Mouse (Mus musculus) limb, embryonic 15.5 days (tissue): ENCODE results near the gene Def8. TPM values are rescaled to one million over a fixed set of nuclear protein-coding genes. Genes with fewer than 3 reads are reported as not detected.
A peak's percentile ranks its signal among the peaks of the same experiment; 100 is the strongest.
"Not testable (repeated sequence)": the region's sequence is repeated elsewhere in the genome, so short reads cannot be mapped to it uniquely, and the experiment has no call there.

Source experiments
- ATAC-seq: fragments of 200-750 bp; cut with Nextera tagmentation; 2 replicates; pipeline ENCODE4 v1.8.0; 2017; ENCODE audit warnings: low read depth, moderate TSS enrichment; ENCODE audit not compliant: insufficient number of reproducible peaks, low FRiP score, low TSS enrichment
- H3K27ac ChIP-seq: fragments of 300-500 bp; sonication (generic); 2 replicates; pipeline ENCODE4 v1.5.1; 2015; ENCODE audit warnings: moderate library complexity, mild to moderate bottlenecking, inconsistent platforms
- H3K27me3 ChIP-seq: fragments of 300-500 bp; sonication (generic); 2 replicates; pipeline ENCODE4 v1.6.1; 2015; ENCODE audit warnings: inconsistent platforms
- H3K36me3 ChIP-seq: fragments of 300-500 bp; sonication (generic); 2 replicates; pipeline ENCODE4 v1.6.1; 2015; ENCODE audit warnings: inconsistent platforms
- H3K4me1 ChIP-seq: fragments of 300-500 bp; sonication (generic); 2 replicates; pipeline ENCODE4 v1.6.1; 2015; ENCODE audit warnings: inconsistent platforms
- H3K4me2 ChIP-seq: fragments of 300-500 bp; sonication (generic); 2 replicates; pipeline ENCODE4 v1.6.1; 2015; ENCODE audit warnings: mild to moderate bottlenecking, inconsistent platforms
- H3K4me3 ChIP-seq: fragments of 300-500 bp; sonication (generic); 2 replicates; pipeline ENCODE4 v1.5.1; 2015; ENCODE audit warnings: mild to moderate bottlenecking, inconsistent platforms
- H3K9ac ChIP-seq: fragments of 300-500 bp; sonication (generic); 2 replicates; pipeline ENCODE4 v1.6.1; 2015; ENCODE audit warnings: inconsistent platforms
- H3K9me3 ChIP-seq: fragments of 300-500 bp; sonication (generic); 2 replicates; pipeline ENCODE4 v1.6.1; 2016; ENCODE audit warnings: inconsistent platforms
- WGBS: fragments of 180-500 bp; shearing (Covaris S2); methylation state at CpG from one replicate; pipeline ENCODE4 v1.1.7; 2015; 5-methylcytosine and 5-hydroxymethylcytosine counted together
- polyA plus RNA-seq: library from polyadenylated mRNA; unstranded; fragments of >200 nt; fragmentation: Nextera tagmentation; extraction: Ambion mirVana; gene quantifications from 2 replicates; pipeline ENCODE4 v1.2.1, GENCODE M21; 2015

Gene Def8
- polyA plus RNA-seq, 1 experiment from 2014 or later, result 42.4 TPM

GRCm38 (mm10) chr8:123414997-123415696 is 8.2 kb upstream of the Def8 start:
- H3K9ac ChIP-seq, H3K36me3 ChIP-seq, H3K27ac ChIP-seq, ATAC-seq, H3K9me3 ChIP-seq, H3K4me3 ChIP-seq, H3K4me2 ChIP-seq: not testable (repeated sequence)
- H3K4me1 ChIP-seq, result peaks cover 14% of the 10 kb centered on the region
- 83% methylated on average over 5 of the region's 5 CpGs for WGBS
- H3K27me3 ChIP-seq, result peaks cover 42% of the 10 kb centered on the region

DNA sequence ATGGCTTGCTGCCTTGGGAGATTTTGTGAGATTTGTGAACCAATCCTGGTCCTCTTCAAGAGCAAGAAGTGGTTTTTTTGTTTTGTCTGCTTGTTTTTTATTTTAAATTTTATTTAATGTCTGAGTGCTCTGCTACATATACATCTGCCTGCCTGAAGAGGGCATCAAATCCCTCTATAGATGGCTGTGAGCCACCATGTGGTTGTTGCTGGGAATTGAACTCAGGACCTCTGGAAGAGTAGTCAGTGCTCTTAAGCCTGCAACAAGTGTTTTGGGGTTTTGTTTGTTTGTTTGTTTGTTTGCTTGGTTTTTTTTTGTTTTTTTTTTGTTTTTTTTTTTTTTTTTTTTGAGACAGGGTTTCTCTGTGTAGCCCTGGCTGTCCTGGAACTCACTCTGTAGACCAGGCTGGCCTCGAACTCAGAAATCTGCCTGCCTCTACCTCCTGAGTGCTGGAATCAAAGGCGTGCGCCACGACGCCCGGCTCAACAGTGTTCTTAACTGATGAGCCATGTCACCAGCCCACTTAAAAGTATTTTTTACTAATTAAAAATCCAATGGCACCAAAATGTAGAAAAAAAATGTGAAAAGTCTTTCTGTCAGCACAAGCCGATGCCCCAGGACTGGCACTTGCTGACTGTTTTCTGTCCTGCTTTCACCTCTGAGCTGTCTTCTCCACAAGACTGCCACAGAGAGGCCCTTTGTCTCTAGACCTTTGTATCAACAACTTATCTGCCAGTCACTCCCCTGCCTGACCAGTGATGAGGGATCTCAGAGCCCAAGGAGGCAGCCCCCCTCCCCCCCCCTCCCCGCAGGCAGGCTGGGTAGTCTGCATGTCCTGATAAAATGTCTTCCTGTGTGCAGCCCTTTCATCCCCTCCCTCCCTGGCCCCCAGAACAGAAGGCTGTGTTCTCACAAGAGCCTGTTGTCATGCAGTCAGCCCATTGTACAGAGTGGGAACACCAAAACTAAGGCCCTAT is 7.1 kb upstream of the Def8 start:
- no peaks in the 10 kb centered on the region for H3K9me3 ChIP-seq
- ATAC-seq, result no peak
- 87% methylated on average over 8 of the region's 8 CpGs for WGBS
- peaks cover 31% of the 10 kb centered on the region for H3K27me3 ChIP-seq
- H3K36me3 ChIP-seq, result no peaks in the 10 kb centered on the region
- H3K4me1 ChIP-seq, result peaks cover 10% of the 10 kb centered on the region
- no peak overlapping the region for H3K9ac ChIP-seq
- H3K27ac ChIP-seq, result no peak overlapping the region
- no peak overlapping the region for H3K4me2 ChIP-seq
- H3K4me3 ChIP-seq, result no peak overlapping the region

- no peak overlapping the region for H3K4me2 ChIP-seq
- H3K4me3 ChIP-seq, result no peak overlapping the region
- WGBS, result 76% methylated on average over 8 of the region's 8 CpGs
- no peaks in the 10 kb centered on the region for H3K36me3 ChIP-seq
- no peak overlapping the region for H3K27ac ChIP-seq
- H3K9ac ChIP-seq, result no peak overlapping the region
- H3K4me1 ChIP-seq, result peaks cover 2% of the 10 kb centered on the region
- no peaks in the 10 kb centered on the region for H3K9me3 ChIP-seq
- ATAC-seq, result no peak
- peaks cover 23% of the 10 kb centered on the region for H3K27me3 ChIP-seq
Measured at GRCm38 (mm10) chr8:123416944-123417555, 6.3 kb upstream of the Def8 start.

DNA sequence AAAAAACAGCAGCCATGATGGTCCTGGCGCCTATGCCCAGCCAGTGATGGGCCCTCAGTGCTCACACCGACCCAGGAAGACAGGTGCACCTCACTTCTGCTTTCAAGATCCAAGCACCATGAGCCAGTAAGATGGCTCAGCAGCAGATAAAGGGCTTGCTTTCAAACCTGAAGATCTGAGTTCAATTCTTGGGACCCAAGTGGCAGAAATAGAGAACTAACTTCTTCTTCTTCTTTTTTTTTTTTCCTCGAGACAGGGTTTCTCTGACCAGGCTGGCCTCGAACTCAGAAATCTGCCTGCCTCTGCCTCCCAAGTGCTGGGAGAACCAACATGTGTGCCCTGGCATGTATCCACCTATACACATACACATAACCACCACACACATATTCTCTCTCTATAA is 3.6 kb upstream of the Def8 start:
- Histone ChIP-seq H3K4me3 (no peak overlapping the region), H3K4me1 (no peaks in the 10 kb centered on the region), H3K36me3 (no peaks in the 10 kb centered on the region), H3K4me2 (no peak overlapping the region), H3K27me3 (no peaks in the 10 kb centered on the region), H3K9ac (no peak overlapping the region), H3K9me3 (no peaks in the 10 kb centered on the region), H3K27ac (no peak overlapping the region)
- WGBS, result 84% methylated on average over 4 of the region's 4 CpGs
- ATAC-seq, result no peak

DNA sequence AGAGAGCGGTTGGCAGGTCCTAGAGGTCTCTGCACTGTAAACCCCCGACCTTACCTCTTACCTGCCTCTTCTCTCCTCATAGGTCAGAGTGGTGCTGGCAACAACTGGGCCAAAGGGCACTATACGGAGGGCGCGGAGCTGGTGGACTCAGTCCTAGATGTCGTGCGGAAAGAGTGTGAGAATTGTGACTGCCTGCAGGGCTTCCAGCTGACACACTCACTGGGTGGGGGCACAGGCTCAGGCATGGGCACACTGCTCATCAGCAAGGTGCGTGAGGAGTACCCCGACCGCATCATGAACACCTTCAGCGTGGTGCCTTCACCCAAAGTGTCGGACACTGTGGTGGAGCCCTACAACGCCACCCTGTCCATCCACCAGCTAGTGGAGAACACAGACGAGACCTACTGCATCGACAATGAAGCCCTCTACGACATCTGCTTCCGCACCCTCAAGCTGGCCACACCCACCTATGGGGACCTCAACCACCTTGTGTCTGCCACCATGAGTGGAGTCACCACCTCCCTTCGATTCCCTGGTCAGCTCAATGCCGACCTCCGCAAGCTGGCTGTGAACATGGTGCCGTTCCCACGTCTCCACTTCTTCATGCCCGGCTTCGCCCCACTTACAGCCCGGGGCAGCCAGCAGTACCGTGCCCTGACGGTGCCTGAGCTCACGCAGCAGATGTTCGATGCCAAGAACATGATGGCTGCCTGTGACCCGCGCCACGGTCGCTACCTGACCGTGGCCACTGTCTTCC is 2.6 kb upstream of the Def8 start:
- Histone ChIP-seq H3K36me3 (no peaks in the 10 kb centered on the region), H3K9ac (no peak overlapping the region), H3K27ac (no peak overlapping the region), H3K4me3 (no peak overlapping the region), H3K4me2 (no peak overlapping the region), H3K9me3 (no peaks in the 10 kb centered on the region), H3K27me3 (no peaks in the 10 kb centered on the region), H3K4me1 (no peaks in the 10 kb centered on the region)
- no peak for ATAC-seq
- 94% methylated on average over 34 of the region's 34 CpGs for WGBS

DNA sequence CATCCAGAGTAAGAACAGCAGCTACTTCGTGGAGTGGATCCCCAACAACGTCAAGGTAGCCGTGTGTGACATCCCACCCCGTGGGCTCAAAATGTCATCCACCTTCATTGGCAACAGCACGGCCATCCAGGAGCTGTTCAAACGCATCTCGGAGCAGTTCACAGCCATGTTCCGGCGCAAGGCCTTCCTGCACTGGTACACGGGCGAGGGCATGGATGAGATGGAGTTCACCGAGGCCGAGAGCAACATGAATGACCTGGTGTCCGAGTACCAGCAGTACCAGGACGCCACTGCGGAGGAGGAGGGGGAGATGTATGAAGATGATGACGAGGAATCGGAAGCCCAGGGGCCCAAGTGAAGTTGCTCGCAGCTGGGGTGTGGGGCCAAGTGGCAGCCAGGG is 2.0 kb upstream of the Def8 start:
- Histone ChIP-seq H3K27ac (no peak overlapping the region), H3K27me3 (no peaks in the 10 kb centered on the region), H3K36me3 (no peaks in the 10 kb centered on the region), H3K9ac (no peak overlapping the region), H3K4me3 (no peak overlapping the region), H3K4me2 (no peak overlapping the region), H3K4me1 (no peaks in the 10 kb centered on the region), H3K9me3 (no peaks in the 10 kb centered on the region)
- no peak for ATAC-seq
- 81% methylated on average over 19 of the region's 19 CpGs for WGBS

- Histone ChIP-seq H3K36me3 (no peaks in the 10 kb centered on the region), H3K4me2 (peak overlapping the region; percentile 39), H3K27ac (no peak overlapping the region), H3K4me1 (no peaks in the 10 kb centered on the region), H3K4me3 (peak overlapping the region; percentile 16; the same call in 1 of the 2 replicates), H3K27me3 (no peaks in the 10 kb centered on the region), H3K9me3 (0 out of 2 replicates have a peak, but pooled peaks cover 3% of the 10 kb centered on the region), H3K9ac (no peak overlapping the region)
- no peak for ATAC-seq
- WGBS, result 18% methylated on average over 17 of the region's 17 CpGs
Measured at GRCm38 (mm10) chr8:123422056-123422780, 1.1 kb upstream of the Def8 start.

DNA sequence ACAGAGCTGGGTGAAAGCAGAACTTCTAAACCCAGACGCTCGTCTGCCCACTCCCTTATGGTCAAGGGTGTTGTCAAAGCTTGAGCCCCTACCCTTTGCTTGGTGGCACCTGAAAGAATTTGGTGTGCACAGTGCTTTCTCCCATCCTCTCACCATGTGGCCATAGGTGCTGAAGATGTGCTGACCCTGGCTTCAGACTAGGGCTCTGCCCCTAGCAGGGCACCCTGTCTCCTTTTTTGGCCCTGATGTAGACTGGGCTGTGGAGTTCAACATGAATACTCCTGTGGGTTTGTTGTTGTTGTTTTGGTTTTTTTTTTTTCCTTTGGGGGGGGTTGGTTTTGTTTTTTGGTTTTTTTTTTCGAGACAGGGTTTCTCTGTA is 557 bp upstream of the Def8 start:
- Histone ChIP-seq H3K4me2 (no peak overlapping the region), H3K9me3 (peaks cover 9% of the 10 kb centered on the region; the same call in 1 of the 2 replicates), H3K4me1 (no peaks in the 10 kb centered on the region), H3K27me3 (no peaks in the 10 kb centered on the region), H3K36me3 (no peaks in the 10 kb centered on the region), H3K4me3 (no peak overlapping the region), H3K9ac (no peak overlapping the region), H3K27ac (no peak overlapping the region)
- WGBS, result 15% methylated on average over 3 of the region's 3 CpGs
- no peak for ATAC-seq

DNA sequence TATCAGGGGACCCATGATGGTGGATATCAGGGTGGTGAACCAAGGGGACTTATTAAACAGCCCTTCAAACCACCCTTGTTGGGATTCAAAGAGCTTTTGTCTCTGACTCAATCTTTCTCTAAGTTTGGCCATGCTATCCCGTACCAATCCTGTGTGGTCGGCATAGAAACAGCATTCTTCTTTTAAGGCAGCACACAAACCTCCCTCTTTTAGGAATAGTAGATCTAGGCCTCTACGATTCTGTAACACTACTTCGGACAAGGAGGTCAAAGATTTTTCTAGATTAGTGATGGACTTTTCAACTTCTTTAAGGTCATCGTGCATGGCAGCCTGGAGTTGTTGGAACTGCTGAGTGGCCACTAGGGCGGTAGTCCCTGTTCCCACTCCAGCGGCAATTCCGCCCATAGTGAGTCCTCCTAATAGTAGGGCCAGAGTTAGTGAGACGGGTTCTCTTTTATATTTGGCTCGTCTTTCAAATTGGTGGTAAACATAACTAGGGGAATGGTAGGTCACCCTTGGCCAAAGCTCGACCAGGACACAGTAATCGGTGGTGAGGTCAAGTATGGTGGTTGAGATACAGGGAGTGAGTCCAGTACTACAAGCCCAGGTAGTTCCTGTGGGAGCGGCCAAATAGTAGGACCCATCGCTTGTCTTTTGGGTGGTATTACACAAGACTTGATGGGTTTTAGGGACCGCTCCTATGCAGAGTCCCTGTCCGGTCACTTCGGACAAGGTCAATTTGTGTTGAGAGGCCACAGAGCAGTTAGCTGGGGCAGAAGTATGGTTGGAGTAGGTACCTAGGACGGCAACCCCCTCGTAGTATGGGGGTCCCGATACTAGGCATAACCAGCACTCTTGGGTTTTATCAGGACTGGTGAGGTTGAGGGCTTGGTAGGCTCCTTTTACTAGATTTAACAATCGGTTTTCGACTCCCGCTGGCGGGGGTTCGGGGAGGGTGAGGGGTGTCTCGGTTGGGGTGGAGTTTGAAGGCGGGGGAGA is 3.5 kb downstream of the Def8 start:
- no peak for ATAC-seq
- Histone ChIP-seq H3K27ac (no peak overlapping the region), H3K4me1 (no peaks in the 10 kb centered on the region), H3K4me3 (no peak overlapping the region), H3K27me3 (no peaks in the 10 kb centered on the region), H3K9ac (no peak overlapping the region), H3K4me2 (no peak overlapping the region), H3K36me3 (no peaks in the 10 kb centered on the region), H3K9me3 (peaks cover 32% of the 10 kb centered on the region)
- WGBS, result 96% methylated on average over 27 of the region's 27 CpGs

DNA sequence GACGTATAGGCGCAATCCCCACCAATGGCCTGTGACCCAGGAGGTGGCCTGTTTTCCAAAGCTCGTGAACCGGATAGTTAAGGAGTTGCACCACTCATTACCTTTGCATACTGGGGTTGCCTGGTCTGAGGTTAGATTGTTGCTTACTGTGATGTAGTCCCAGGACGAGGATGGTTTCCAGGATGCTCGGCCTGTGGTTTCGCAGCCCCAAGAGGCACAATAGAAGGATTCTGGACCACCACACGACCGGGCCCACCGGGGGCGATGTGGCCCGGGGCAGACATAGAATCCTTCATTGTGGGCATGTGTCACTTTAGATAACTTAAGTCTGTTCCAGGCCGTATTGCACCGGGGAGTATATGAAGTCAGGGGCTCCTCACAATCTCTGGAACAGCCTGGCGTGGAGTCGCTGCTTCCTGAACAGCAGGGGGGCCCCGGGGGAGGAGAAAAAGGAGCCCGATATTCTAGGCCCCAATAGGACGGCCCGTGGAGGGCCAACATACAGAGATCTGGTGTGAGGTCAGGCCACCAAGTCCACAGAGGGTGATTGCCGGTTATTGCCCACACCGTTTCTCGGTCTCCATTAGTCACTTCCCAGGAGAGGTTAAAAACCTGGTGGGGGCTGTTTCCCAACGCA is 4.4 kb downstream of the Def8 start:
- Histone ChIP-seq H3K9me3 (peaks cover 32% of the 10 kb centered on the region), H3K9ac (no peak overlapping the region), H3K4me2 (no peak overlapping the region), H3K36me3 (no peaks in the 10 kb centered on the region), H3K27me3 (no peaks in the 10 kb centered on the region), H3K27ac (no peak overlapping the region), H3K4me1 (no peaks in the 10 kb centered on the region), H3K4me3 (no peak overlapping the region)
- 97% methylated on average over 24 of the region's 24 CpGs for WGBS
- no peak for ATAC-seq
